Mouse (Mus musculus) B cell, adult 62 days (primary cell): ENCODE data around the gene Krtap21-1. TPM values are rescaled to one million over a fixed set of nuclear protein-coding genes. Genes with fewer than 3 reads are reported as not detected.

ENCODE experiments used
- total RNA-seq: library from RNA; stranded (reverse); gene quantifications from 4 replicates; pipeline ENCODE4 v1.2.4, GENCODE M21; 2023

The Krtap21-1 gene
- total RNA-seq = not detected in 4 replicates

DNA sequence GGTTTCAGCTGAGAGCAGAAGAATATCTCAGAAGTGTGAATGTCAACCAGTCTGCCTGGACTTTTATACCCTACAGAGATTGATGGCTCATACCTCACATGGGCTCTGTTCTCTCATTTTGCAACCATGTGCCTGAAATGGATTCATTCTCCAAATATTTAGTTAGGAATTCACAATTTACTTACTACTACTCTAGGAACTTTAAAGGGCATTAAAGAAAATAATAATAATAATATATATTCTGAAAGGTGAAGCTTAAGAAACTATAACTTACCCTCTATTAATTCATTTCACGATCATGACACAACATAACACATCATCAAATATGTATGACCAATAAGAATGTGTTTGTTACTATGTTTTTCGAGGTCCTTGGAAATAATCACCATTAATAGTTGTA lies at the start of gene Krtap21-1:
TSS of gene Krtap21-1 (minus strand) at position 101 of the 400 bp plus-strand sequence.

DNA sequence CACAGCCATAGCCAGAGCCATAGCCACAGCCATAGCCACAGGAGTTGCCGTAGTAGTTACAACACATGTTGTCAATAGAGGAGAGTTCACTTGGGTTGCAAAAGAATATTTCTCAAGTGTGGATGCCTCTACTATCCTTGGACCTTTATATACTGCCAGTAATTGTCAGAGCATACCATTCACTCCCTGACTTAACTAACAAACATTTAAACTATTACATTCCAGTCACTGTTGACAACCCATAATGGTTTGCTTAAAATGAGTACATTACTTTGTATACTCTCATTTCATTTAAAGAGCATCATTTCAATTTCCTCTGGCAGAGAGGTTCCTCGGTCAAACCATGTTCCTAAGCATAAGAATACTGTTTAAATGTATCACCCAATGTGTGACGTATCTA lies 16.3 kb upstream of the Krtap21-1 start, which contains the start of gene Krtap6-2:
TSS of gene Krtap6-2 (minus strand) at position 101 of the 400 bp plus-strand sequence.

Other genes starting within 250 kb of the Krtap21-1 start
- not detected in 4 replicates for gene Gm9789, start 245.9 kb downstream of the Krtap21-1 start, total RNA-seq
- gene Gm7735, start 234.4 kb downstream of the Krtap21-1 start, total RNA-seq = not detected in 4 replicates
- gene 1110057P08Rik, start 229.1 kb downstream of the Krtap21-1 start, total RNA-seq = not detected in 4 replicates
- gene Krtap20-2, start 198.0 kb downstream of the Krtap21-1 start, total RNA-seq = not detected in 4 replicates
- gene Krtap6-2, start 16.2 kb upstream of the Krtap21-1 start, total RNA-seq = not detected in 4 replicates
- not detected in 4 replicates for gene Krtap8-1, start 84.1 kb upstream of the Krtap21-1 start, total RNA-seq
- not detected in 4 replicates for gene Krtap7-1, start 104.5 kb upstream of the Krtap21-1 start, total RNA-seq
- gene Krtap11-1, start 167.3 kb upstream of the Krtap21-1 start, total RNA-seq = not detected in 4 replicates